Mouse (Mus musculus) liver, adult 2 months (tissue): ENCODE data around the gene Ptgds.

Source experiments
- CTCF ChIP-seq: fragments of 200-500 bp; IDR thresholded peaks from 2 replicates; pipeline ENCODE4 v1.5.1; 2011; ENCODE audit warnings: low read depth, low read length, control low read depth
- POLR2A ChIP-seq: fragments of 200-500 bp; IDR thresholded peaks from 2 replicates; pipeline ENCODE4 v1.6.1; 2011; ENCODE audit warnings: low read length, control low read depth; ENCODE audit not compliant: insufficient read depth; ENCODE audit errors: extremely low read depth

DNA sequence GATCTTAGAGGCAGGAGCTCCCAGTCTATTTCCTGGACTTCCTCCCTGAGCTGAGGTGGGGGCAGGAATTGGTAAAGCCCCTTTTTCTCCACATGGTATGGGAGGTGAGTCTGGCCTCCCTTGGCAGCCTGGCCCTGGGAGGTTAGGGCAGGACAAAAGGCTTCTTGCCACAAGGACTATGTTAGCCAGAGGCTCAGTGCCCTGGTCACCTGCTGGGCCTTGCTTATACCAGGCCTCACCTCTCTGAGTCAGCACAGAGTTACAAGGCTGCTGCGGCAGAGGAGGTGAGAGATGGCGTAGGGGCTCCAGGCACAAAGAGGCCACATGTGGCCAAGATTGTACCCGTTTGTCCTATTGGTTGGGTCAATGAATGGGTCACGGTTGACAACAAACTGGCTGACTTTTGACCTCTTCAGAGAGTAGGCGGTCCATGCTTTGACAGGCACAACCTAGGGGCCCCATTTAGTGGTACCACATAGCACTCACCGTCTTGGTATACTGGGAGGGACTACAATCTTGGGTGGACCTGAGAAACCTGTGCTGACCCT lies 38.5 kb downstream of the Ptgds start:
- TF ChIP-seq CTCF (no peak), POLR2A (no peak)
